Mouse (Mus musculus) Patski (cell line): Measurements from ENCODE around the gene Fdps. TPM values are rescaled to one million over a fixed set of nuclear protein-coding genes. Genes with fewer than 3 reads are reported as not detected.

ENCODE experiments used
- ATAC-seq: fragments of 100-300 bp; one replicate; pipeline ENCODE4 v1.8.0; 2021
- CTCF ChIA-PET: fragments of 350-600 bp; sonication (Branson Sonifier 250); formaldehyde crosslinking; loops from one replicate; lab custom pipeline; 2022; ENCODE audit warnings: inconsistent platforms; lab: Charles Lee
- POLR2A ChIA-PET: fragments of 350-600 bp; sonication (Branson Sonifier 250); formaldehyde crosslinking; loops from one replicate; lab custom pipeline; 2022; ENCODE audit warnings: antibody characterized with exemption, inconsistent platforms; lab: Charles Lee
- DNase-seq: peaks from one replicate; pipeline ENCODE4 v3.0.0-alpha.2; 2011; ENCODE audit warnings: low read depth, low spot score
- H3K27me3 ChIP-seq: fragments of 371-371 bp; one replicate; pipeline ENCODE4 v1.5.1; 2021
- CTCF ChIP-seq: fragments of 100-300 bp; IDR thresholded peaks from one replicate; pipeline ENCODE4 v1.5.1; 2021
- in situ Hi-C: fragments of 300-500 bp; cut with MboI; formaldehyde crosslinking; loops from 3 replicates; pipeline ENCODE4 v1.11.1; 2018; ENCODE audit warnings: low pct_unique_long_range_greater_than_20kb, mixed read lengths
- polyA plus RNA-seq: library from polyadenylated mRNA; unstranded; gene quantifications from one replicate; pipeline ENCODE4 v1.2.3, GENCODE M21; 2021

Gene Fdps
- polyA plus RNA-seq, 1 experiment from 2014 or later, result 191 TPM

- TF ChIP-seq CTCF, result no peak
- CTCF ChIA-PET, result interaction anchor here (0.8 to 1.6 kb wide), 3 partner anchors 9 to 89 kb away, joined by 3 to 4 read pairs (median 3); no protein-coding TSS in a partner anchor
- no peak for ATAC-seq
- in situ Hi-C loops, result no loop called here
- H3K27me3 ChIP-seq, result no peaks in the 10 kb centered on the region
- no peak for DNase-seq
- POLR2A ChIA-PET, result no interaction called here
Observed at GRCm38 (mm10) chr3:89106881-89107280, 5.1 kb upstream of the Fdps start.

DNA sequence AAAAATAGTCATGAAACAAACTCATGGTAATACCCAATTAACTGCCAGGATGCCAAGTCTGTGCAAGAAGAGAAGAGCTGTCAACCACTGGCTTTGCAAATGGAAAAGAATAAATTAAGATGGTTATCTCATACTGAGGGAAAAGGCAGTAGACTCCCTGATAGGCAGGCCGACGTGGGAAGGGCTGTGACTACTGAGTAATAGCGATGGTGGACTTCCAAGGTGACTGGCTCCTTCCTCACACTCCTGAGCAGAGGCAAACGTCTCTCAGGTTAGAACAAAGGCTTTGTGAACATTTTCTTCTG is 1.5 kb upstream of the Fdps start:
- no peak for ATAC-seq
- in situ Hi-C loops, result no loop called here
- ChIA-PET CTCF (interaction anchor here (1.5 kb wide), 1 partner anchor 10 kb away, joined by 3 read pairs; no protein-coding TSS in a partner anchor), POLR2A (no interaction called here)
- no peaks in the 10 kb centered on the region for H3K27me3 ChIP-seq
- no peak for DNase-seq
- no peak for TF ChIP-seq CTCF

- ATAC-seq, result no peak
- in situ Hi-C loops, result no loop called here
- TF ChIP-seq CTCF, result no peak
- ChIA-PET CTCF (interaction anchor here (1.5 to 1.7 kb wide), 2 partner anchors 10 to 12 kb away, joined by 3 to 6 read pairs; no protein-coding TSS in a partner anchor), POLR2A (interaction anchor here (1.7 kb wide), 1 partner anchor 11 kb away, joined by 5 read pairs; no protein-coding TSS in a partner anchor)
- no peak for DNase-seq
- H3K27me3 ChIP-seq, result no peaks in the 10 kb centered on the region
Observed at GRCm38 (mm10) chr3:89102495-89103290, 934 bp upstream of the Fdps start.

DNA sequence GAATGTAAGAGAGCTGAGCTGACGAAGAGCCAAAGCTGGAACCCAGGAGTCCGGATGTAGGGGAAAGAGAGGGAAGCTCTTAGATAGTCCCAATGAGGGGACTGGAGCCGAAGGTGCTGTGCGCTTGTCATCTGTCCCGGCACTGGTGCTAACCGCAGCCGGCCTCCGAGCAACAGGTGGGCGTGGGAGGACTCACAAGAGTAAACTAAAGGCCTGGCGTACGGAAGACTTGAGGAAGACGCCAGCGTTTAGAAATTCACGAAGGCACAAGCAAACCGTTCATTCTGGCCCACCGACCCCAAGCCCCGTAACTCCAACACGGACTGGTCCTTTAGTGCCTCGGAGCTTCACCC is 324 bp downstream of the Fdps start:
- no peaks in the 10 kb centered on the region for H3K27me3 ChIP-seq
- CTCF ChIA-PET, result interaction anchor here (1.3 to 1.7 kb wide), 3 partner anchors 14 to 126 kb away, joined by 3 to 6 read pairs (median 4); partner anchors contain the start of gene Mtx1
- in situ Hi-C loops, result no loop called here
- DNase-seq (no peak), ATAC-seq (peak; percentile 4)
- POLR2A ChIA-PET, result interaction anchor here (1.2 to 1.7 kb wide), 4 partner anchors 8 to 176 kb away, joined by 3 to 5 read pairs (median 4); partner anchors contain the start of gene Thbs3
- no peak for TF ChIP-seq CTCF

DNA sequence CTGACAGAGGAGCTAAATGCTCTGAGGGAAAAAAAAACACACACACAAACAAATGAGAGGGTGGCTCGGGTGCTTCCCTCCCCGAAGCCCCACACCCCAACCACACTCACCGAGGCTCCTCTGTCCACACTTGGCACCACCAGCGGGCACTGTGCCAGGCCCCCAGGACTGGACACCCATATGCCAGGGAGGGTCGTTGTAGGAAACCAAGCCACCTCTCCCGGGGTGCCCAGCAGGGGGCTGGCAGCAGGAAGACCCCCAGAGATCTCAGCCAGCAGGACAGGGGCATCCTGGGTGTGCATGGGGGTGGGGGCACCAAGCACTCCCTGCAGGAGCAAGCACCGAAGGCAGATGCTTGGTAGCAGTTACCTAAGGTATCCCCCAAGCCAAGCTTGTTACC is 948 bp downstream of the Fdps start, which contains the start of gene Gm43738:
Gm43738 (minus strand) TSS at position 289 of the 400 bp plus-strand sequence.
- in situ Hi-C loops, result no loop called here
- no peak for TF ChIP-seq CTCF
- ATAC-seq (no peak), DNase-seq (no peak)
- ChIA-PET CTCF (interaction anchor here (1.3 to 1.4 kb wide), 2 partner anchors 27 to 127 kb away, joined by 3 to 4 read pairs; partner anchors contain the start of gene Mtx1), POLR2A (interaction anchor here (1.2 to 1.7 kb wide), 5 partner anchors 9 to 177 kb away, joined by 3 to 5 read pairs (median 4); partner anchors contain the start of gene Thbs3)
- no peaks in the 10 kb centered on the region for H3K27me3 ChIP-seq

DNA sequence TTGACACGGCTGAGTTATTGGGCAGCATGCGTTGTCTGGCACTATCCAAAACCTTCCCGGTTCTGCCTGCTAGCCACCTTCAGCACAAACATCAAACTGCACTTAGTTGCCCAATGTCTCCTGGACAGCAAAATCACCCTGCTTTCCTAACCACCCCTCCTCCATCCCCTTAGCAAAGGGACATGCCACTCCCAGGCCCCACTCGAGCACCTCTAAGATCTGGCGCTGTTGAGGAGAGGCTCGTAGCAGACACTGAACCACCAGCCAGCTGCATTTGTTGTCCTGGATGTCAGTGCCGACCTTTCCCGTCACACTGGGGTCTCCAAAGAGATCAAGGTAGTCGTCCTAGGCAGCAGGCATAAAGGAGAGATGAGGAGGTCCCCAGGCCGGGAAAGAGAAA is 7.7 kb downstream of the Fdps start:
- no peaks in the 10 kb centered on the region for H3K27me3 ChIP-seq
- no peak for ATAC-seq
- TF ChIP-seq CTCF, result no peak
- in situ Hi-C loops, result loop anchor here (5.0 kb wide), 1 partner anchor 63 kb away; no protein-coding TSS in a partner anchor
- DNase-seq, result no peak
- CTCF ChIA-PET, result no interaction called here
- POLR2A ChIA-PET, result no interaction called here

DNA sequence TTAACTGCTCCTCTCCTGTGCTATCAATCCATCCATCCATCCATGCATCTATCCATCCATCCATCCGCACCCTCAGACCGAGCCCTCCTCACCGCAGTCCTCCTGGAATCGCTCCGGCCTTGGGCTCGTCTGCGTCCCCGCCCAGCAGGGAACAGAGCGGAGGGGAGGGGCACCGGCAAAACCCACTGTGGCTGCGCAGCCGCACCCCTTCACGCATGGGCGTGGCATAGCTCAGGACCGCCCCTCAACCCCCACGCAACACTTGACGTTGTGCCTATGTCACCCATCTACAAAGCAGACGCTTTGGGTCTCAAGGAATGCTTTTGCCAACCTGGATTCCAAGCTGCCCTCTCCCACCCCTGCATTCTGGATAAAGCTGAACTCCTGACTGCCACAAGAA is 8.6 kb downstream of the Fdps start, which contains the start of gene Rusc1:
Rusc1 (minus strand) TSS at position 137 of the 400 bp plus-strand sequence.
- no peaks in the 10 kb centered on the region for H3K27me3 ChIP-seq
- ChIA-PET CTCF (interaction anchor here (3.2 kb wide), 1 partner anchor 18 kb away, joined by 16 read pairs; no protein-coding TSS in a partner anchor), POLR2A (no interaction called here)
- ATAC-seq (no peak), DNase-seq (no peak)
- in situ Hi-C loops, result loop anchor here (5.0 kb wide), 1 partner anchor 64 kb away; no protein-coding TSS in a partner anchor
- no peak for TF ChIP-seq CTCF

GRCm38 (mm10) chr3:89092509-89093090 is 9.2 kb downstream of the Fdps start:
- ATAC-seq (no peak), DNase-seq (no peak)
- no peak for TF ChIP-seq CTCF
- POLR2A ChIA-PET, result interaction anchor here (1.1 to 1.6 kb wide), 2 partner anchors 17 to 20 kb away, joined by 5 to 6 read pairs; no protein-coding TSS in a partner anchor
- no peaks in the 10 kb centered on the region for H3K27me3 ChIP-seq
- CTCF ChIA-PET, result interaction anchor here (1.1 to 3.2 kb wide), 3 partner anchors 18 to 118 kb away, joined by 3 to 16 read pairs (median 5); no protein-coding TSS in a partner anchor
- in situ Hi-C loops, result loop anchor here (5.0 kb wide), 1 partner anchor 65 kb away; no protein-coding TSS in a partner anchor

DNA sequence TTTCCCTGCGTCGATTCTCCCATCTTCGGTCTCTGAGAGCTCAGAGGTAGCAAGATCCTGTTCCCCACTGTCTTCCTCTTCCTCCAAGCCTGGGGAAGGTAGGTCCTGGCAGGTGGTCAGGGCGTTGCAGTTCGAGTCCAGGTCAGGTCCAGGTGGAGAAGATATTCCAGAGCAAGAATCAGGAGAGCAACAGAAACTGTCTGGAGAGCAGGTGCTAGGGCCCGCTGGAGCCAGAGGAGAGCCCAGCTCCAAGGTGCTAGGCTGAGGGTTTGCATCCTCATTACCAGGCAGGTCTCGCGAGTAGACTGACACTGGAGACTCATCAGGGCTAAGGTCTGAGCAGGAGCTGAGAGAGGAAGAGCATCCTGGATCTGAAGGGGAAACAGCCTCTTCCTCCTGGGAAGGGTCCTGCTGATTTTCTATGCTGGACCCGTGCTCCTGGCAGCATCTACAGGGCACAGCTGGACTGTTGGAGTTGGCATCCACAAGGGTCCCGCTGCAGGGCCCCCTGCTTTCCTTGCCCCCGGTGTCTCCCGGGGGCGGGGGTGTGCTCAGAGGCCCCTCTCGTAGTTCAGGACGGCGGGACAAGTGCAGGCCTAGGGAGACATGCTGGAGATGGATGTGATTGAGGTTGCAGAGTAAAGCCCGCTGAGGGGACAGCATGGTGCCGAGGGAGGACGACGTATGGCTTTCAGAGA is 9.8 kb downstream of the Fdps start:
- DNase-seq (no peak), ATAC-seq (no peak)
- in situ Hi-C loops, result loop anchor here (5.0 kb wide), 1 partner anchor 65 kb away; no protein-coding TSS in a partner anchor
- ChIA-PET POLR2A (interaction anchor here (1.0 to 1.6 kb wide), 7 partner anchors 9 to 72 kb away, joined by 4 to 8 read pairs (median 5); partner anchors contain the start of genes Clk2, Fdps, Gm43738 and Hcn3), CTCF (interaction anchor here (0.8 to 3.2 kb wide), 10 partner anchors 7 to 150 kb away, joined by 3 to 16 read pairs (median 4); partner anchors contain the start of gene Scamp3)
- no peak for TF ChIP-seq CTCF
- no peaks in the 10 kb centered on the region for H3K27me3 ChIP-seq
